Mouse (Mus musculus): ENCODE data around the gene Defa23. TPM values are rescaled to one million over a fixed set of nuclear protein-coding genes. Genes with fewer than 3 reads are reported as not detected.

Gene Defa23
- polyA plus RNA-seq, 1 experiment = not detected

Other genes starting within 250 kb of the Defa23 start
- not detected for gene Defb33, start 162.4 kb upstream of the Defa23 start, polyA plus RNA-seq (2012; fragmentation: generic; extraction: Trizol)
- not detected for gene Gm15056, start 152.4 kb upstream of the Defa23 start, polyA plus RNA-seq (2012; fragmentation: generic; extraction: Trizol)
- gene Gm6040, start 133.0 kb upstream of the Defa23 start, polyA plus RNA-seq (2012; fragmentation: generic; extraction: Trizol) = not detected
- gene AY761185, start 110.3 kb upstream of the Defa23 start, polyA plus RNA-seq (2012; fragmentation: generic; extraction: Trizol) = not detected
- not detected for gene Defa21, start 29.5 kb upstream of the Defa23 start, polyA plus RNA-seq (2012; fragmentation: generic; extraction: Trizol)
- gene Defa35, start 10.0 kb downstream of the Defa23 start, polyA plus RNA-seq (2012; fragmentation: generic; extraction: Trizol) = not detected
- not detected for gene Defa25, start 29.4 kb downstream of the Defa23 start, polyA plus RNA-seq (2012; fragmentation: generic; extraction: Trizol)
- gene Gm14851, start 41.0 kb downstream of the Defa23 start, polyA plus RNA-seq (2012; fragmentation: generic; extraction: Trizol) = not detected
- not detected for gene Defa30, start 79.6 kb downstream of the Defa23 start, polyA plus RNA-seq (2012; fragmentation: generic; extraction: Trizol)
- gene Defa22, start 107.2 kb downstream of the Defa23 start, polyA plus RNA-seq (2012; fragmentation: generic; extraction: Trizol) = not detected
- not detected for gene Defa31, start 136.6 kb downstream of the Defa23 start, polyA plus RNA-seq (2012; fragmentation: generic; extraction: Trizol)
- not detected for gene Gm15293, start 146.5 kb downstream of the Defa23 start, polyA plus RNA-seq (2012; fragmentation: generic; extraction: Trizol)
- not detected for gene Gm15292, start 194.7 kb downstream of the Defa23 start, polyA plus RNA-seq (2012; fragmentation: generic; extraction: Trizol)

Data from C2C12 (cell line).